Mouse (Mus musculus) intestine, postnatal 0 days (tissue): ENCODE results near the gene Col16a1. TPM values are rescaled to one million over a fixed set of nuclear protein-coding genes. Genes with fewer than 3 reads are reported as not detected.

Experiments used
- ATAC-seq: fragments of 200-750 bp; cut with Nextera tagmentation; 2 replicates; pipeline ENCODE4 v1.8.0; 2017; ENCODE audit warnings: mild to moderate bottlenecking, moderate TSS enrichment, moderate library complexity
- H3K27ac ChIP-seq: fragments of 300-500 bp; sonication (generic); 2 replicates; pipeline ENCODE4 v1.5.1; 2014; ENCODE audit warnings: mild to moderate bottlenecking, low read depth, low read length, moderate library complexity
- H3K27me3 ChIP-seq: fragments of 300-500 bp; sonication (generic); replicated peaks from 2 replicates; pipeline ENCODE4 v1.6.1; 2014; ENCODE audit warnings: low read length, mixed read lengths; ENCODE audit not compliant: control insufficient read depth, insufficient read depth
- H3K36me3 ChIP-seq: fragments of 300-500 bp; sonication (generic); 2 replicates; pipeline ENCODE4 v1.6.1; 2014; ENCODE audit warnings: mild to moderate bottlenecking, moderate library complexity; ENCODE audit not compliant: control insufficient read depth, insufficient read depth
- H3K4me1 ChIP-seq: fragments of 300-500 bp; sonication (generic); replicated peaks from 2 replicates; pipeline ENCODE4 v1.6.1; 2014; ENCODE audit warnings: antibody characterized with exemption, low read length, mixed read lengths; ENCODE audit not compliant: control insufficient read depth, insufficient read depth
- H3K4me2 ChIP-seq: fragments of 300-500 bp; sonication (generic); replicated peaks from 2 replicates; pipeline ENCODE4 v1.6.1; 2014; ENCODE audit warnings: low read depth, mild to moderate bottlenecking, moderate library complexity
- H3K4me3 ChIP-seq: fragments of 300-500 bp; sonication (generic); 2 replicates; pipeline ENCODE4 v1.5.1; 2014; ENCODE audit warnings: low read depth, low read length
- H3K9ac ChIP-seq: fragments of 300-500 bp; sonication (generic); 2 replicates; pipeline ENCODE4 v1.6.1; 2014; ENCODE audit warnings: mild to moderate bottlenecking, low read depth, low read length
- H3K9me3 ChIP-seq: fragments of 300-500 bp; sonication (generic); 2 replicates; pipeline ENCODE4 v1.6.1; 2016; ENCODE audit warnings: mixed run types; ENCODE audit not compliant: control insufficient read depth
- CTCF ChIP-seq: sonication (generic); IDR thresholded peaks from 2 replicates; pipeline ENCODE4 v1.5.1; 2016; ENCODE audit warnings: low read depth, mild to moderate bottlenecking, control low read depth, antibody characterized with exemption, moderate library complexity
- WGBS: fragments of 180-500 bp; shearing (Covaris S2); extraction: QIAGEN DNeasy Blood & Tissue Kit; methylation state at CpG from one replicate; pipeline ENCODE4 v1.1.7; 2014; 5-methylcytosine and 5-hydroxymethylcytosine counted together
- polyA plus RNA-seq: library from polyadenylated mRNA; unstranded; fragments of >200 nt; fragmentation: Nextera tagmentation; extraction: Ambion mirVana; gene quantifications from 2 replicates; pipeline ENCODE4 v1.2.1, GENCODE M21; 2015

The Col16a1 gene
- polyA plus RNA-seq, 1 experiment from 2014 or later: 25.6 TPM

GRCm38 (mm10) chr4:130039351-130039750 lies 8.3 kb upstream of the Col16a1 start:
- H3K27ac ChIP-seq: no peak overlapping the region
- H3K27me3 ChIP-seq: 0 out of 2 replicates have a peak, but pooled peaks cover 6% of the 10 kb centered on the region
- no peak overlapping the region for H3K9ac ChIP-seq
- H3K4me3 ChIP-seq: no peak overlapping the region
- H3K36me3 ChIP-seq: no peaks in the 10 kb centered on the region
- TF ChIP-seq CTCF: no peak
- H3K9me3 ChIP-seq: no peaks in the 10 kb centered on the region
- no peak overlapping the region for H3K4me2 ChIP-seq
- ATAC-seq: no peak
- H3K4me1 ChIP-seq: 0 out of 2 replicates have a peak, but pooled peaks cover 7% of the 10 kb centered on the region
- WGBS: 34% methylated on average over 5 of the region's 5 CpGs

- H3K4me2 ChIP-seq: no peak overlapping the region
- 0 out of 2 replicates have a peak, but pooled peaks cover 7% of the 10 kb centered on the region for H3K4me1 ChIP-seq
- no peak for TF ChIP-seq CTCF
- WGBS: 80% methylated on average over 11 of the region's 11 CpGs
- no peak overlapping the region for H3K4me3 ChIP-seq
- no peak overlapping the region for H3K27ac ChIP-seq
- no peaks in the 10 kb centered on the region for H3K9me3 ChIP-seq
- no peaks in the 10 kb centered on the region for H3K36me3 ChIP-seq
- ATAC-seq: no peak
- H3K27me3 ChIP-seq: peaks cover 6% of the 10 kb centered on the region; the same call in 1 of the 2 replicates
- H3K9ac ChIP-seq: no peak overlapping the region
Measured at GRCm38 (mm10) chr4:130041076-130041475, 6.6 kb upstream of the Col16a1 start.

GRCm38 (mm10) chr4:130044211-130044610 lies 3.4 kb upstream of the Col16a1 start:
- WGBS: 81% methylated on average over 9 of the region's 9 CpGs
- Histone ChIP-seq H3K4me1 (no peaks in the 10 kb centered on the region), H3K9ac (no peak overlapping the region), H3K27ac (no peak overlapping the region), H3K9me3 (no peaks in the 10 kb centered on the region), H3K27me3 (peaks cover 6% of the 10 kb centered on the region; the same call in 1 of the 2 replicates), H3K4me3 (no peak overlapping the region), H3K4me2 (no peak overlapping the region), H3K36me3 (no peaks in the 10 kb centered on the region)
- no peak for ATAC-seq
- no peak for TF ChIP-seq CTCF

DNA sequence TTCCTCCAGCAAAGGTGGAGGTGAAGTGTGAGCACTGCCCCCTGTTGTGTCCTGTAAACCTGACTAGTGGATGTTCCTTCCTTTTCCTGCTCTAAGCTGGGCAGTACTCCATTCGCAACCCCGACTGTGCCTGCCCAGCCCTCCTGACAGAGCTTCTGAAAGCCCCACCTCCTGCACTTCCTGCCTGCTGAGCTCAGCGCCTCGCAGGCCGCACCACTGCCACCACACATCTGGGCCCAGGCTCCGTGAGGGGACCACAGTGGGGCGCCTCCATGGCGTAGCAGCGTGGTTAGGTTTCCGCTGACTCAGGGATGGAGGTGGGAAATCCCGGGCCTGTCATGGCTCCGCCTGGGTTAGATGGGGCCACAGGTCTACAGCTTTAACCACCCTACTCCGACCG lies 2.0 kb upstream of the Col16a1 start:
- ATAC-seq: no peak
- no peaks in the 10 kb centered on the region for H3K36me3 ChIP-seq
- H3K4me3 ChIP-seq: no peak overlapping the region
- no peak overlapping the region for H3K9ac ChIP-seq
- no peaks in the 10 kb centered on the region for H3K4me1 ChIP-seq
- peak; percentile 23 for TF ChIP-seq CTCF
- peak overlapping the region; percentile 46 for H3K27ac ChIP-seq
- H3K9me3 ChIP-seq: no peaks in the 10 kb centered on the region
- peak overlapping the region; percentile 35 for H3K4me2 ChIP-seq
- 39% methylated on average over 14 of the region's 14 CpGs for WGBS
- peaks cover 6% of the 10 kb centered on the region; the same call in 1 of the 2 replicates for H3K27me3 ChIP-seq

DNA sequence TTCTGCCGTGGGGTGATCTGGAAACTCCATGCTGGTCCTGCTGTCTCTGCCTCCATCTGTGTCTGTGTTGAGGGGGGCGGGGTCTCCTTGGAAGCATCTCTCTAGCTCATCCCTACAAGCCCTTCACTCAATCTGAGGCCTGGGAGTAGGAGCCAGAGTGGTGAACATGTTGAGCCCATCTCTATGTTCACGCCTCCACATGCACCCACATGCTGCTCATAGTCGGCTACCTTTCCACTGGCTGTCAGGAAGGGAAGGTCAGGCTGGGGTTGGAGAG lies 501 bp downstream of the Col16a1 start:
- Histone ChIP-seq H3K9ac (peak overlapping the region; percentile 66; the same call in 1 of the 2 replicates), H3K4me3 (peak overlapping the region; percentile 44), H3K27me3 (peaks cover 6% of the 10 kb centered on the region; the same call in 1 of the 2 replicates), H3K36me3 (no peaks in the 10 kb centered on the region), H3K27ac (peak overlapping the region; percentile 77; the same call in 1 of the 2 replicates), H3K9me3 (no peaks in the 10 kb centered on the region), H3K4me2 (peak overlapping the region; percentile 70), H3K4me1 (no peaks in the 10 kb centered on the region)
- 53% methylated on average over 4 of the region's 4 CpGs for WGBS
- ATAC-seq: no peak
- no peak for TF ChIP-seq CTCF

DNA sequence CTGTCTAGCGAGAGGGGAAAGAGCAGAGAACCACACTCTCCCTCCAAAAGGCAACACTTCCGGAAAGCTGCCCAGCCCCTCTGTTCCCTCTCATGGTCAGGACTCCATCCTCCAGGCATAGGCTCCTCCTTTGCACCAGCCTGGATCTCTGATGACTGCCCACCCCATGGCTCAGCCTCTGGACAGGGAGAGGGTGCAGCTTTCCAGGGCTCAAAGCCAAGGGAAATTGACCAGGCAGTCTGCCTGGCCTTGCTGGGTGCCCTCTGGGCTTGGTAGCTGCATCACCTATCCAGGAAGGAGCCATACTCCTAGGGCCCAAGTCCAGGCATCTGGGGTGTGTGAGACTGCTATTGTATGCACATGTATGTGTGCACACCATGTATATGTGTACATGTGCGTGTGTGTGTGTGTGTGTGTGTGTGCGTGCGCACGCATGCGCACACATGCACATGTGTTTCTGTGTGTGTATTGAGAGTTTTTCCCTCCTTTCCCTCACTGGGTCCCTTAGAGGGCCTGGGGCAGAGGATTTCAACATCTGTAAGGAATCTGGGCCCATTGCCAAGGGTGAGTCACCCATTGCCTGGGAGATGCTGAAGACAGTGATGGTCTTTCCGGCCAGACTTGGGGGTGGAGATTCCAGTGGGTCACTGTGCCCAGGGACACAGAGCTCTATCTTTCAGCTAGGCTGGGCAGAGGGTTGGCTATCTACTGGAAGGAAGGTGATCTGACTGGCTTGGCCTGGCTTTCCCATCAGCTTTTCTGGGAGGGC lies 2.6 kb downstream of the Col16a1 start:
- ATAC-seq: 0 out of 2 replicates have a peak, but pooled peaks have one; percentile 40
- no peak overlapping the region for H3K4me3 ChIP-seq
- H3K9ac ChIP-seq: no peak overlapping the region
- H3K4me1 ChIP-seq: peaks cover 3% of the 10 kb centered on the region; the same call in 1 of the 2 replicates
- H3K4me2 ChIP-seq: peak overlapping the region; percentile 21; the same call in 1 of the 2 replicates
- no peaks in the 10 kb centered on the region for H3K9me3 ChIP-seq
- peaks cover 6% of the 10 kb centered on the region; the same call in 1 of the 2 replicates for H3K27me3 ChIP-seq
- no peaks in the 10 kb centered on the region; the same call in 1 of the 2 replicates for H3K36me3 ChIP-seq
- peak overlapping the region; percentile 15; the same call in 1 of the 2 replicates for H3K27ac ChIP-seq
- 55% methylated on average over 8 of the region's 8 CpGs for WGBS
- TF ChIP-seq CTCF: no peak
